Mouse (Mus musculus) liver, embryonic 12.5 days (tissue): ENCODE data around the gene Pla2g12b. TPM values are rescaled to one million over a fixed set of nuclear protein-coding genes. Genes with fewer than 3 reads are reported as not detected.
A peak's percentile ranks its signal among the peaks of the same experiment; 100 is the strongest.
"Not testable (repeated sequence)": the region's sequence is repeated elsewhere in the genome, so short reads cannot be mapped to it uniquely, and the experiment has no call there.

ENCODE experiments used
- ATAC-seq: fragments of 200-750 bp; cut with Nextera tagmentation; 2 replicates; pipeline ENCODE4 v1.8.0; 2017; ENCODE audit warnings: moderate number of reproducible peaks, mild to moderate bottlenecking, moderate library complexity
- H3K27ac ChIP-seq: fragments of 300-500 bp; sonication (generic); 2 replicates; pipeline ENCODE4 v1.5.1; 2016; ENCODE audit warnings: mild to moderate bottlenecking
- H3K27me3 ChIP-seq: fragments of 300-500 bp; sonication (generic); replicated peaks from 2 replicates; pipeline ENCODE4 v1.6.1; 2016; ENCODE audit warnings: mild to moderate bottlenecking, moderate library complexity
- H3K36me3 ChIP-seq: fragments of 300-500 bp; sonication (generic); 2 replicates; pipeline ENCODE4 v1.6.1; 2016; ENCODE audit warnings: mild to moderate bottlenecking, moderate library complexity
- H3K4me1 ChIP-seq: fragments of 300-500 bp; sonication (generic); 2 replicates; pipeline ENCODE4 v1.6.1; 2016
- H3K4me2 ChIP-seq: fragments of 300-500 bp; sonication (generic); 2 replicates; pipeline ENCODE4 v1.6.1; 2016; ENCODE audit warnings: mild to moderate bottlenecking, moderate library complexity
- H3K4me3 ChIP-seq: fragments of 300-500 bp; sonication (generic); 2 replicates; pipeline ENCODE4 v1.5.1; 2016; ENCODE audit warnings: mild to moderate bottlenecking, moderate library complexity
- H3K9ac ChIP-seq: fragments of 300-500 bp; sonication (generic); 2 replicates; pipeline ENCODE4 v1.6.1; 2016; ENCODE audit warnings: mild to moderate bottlenecking, moderate library complexity
- H3K9me3 ChIP-seq: fragments of 300-500 bp; sonication (generic); replicated peaks from 2 replicates; pipeline ENCODE4 v1.6.1; 2016; ENCODE audit warnings: mild to moderate bottlenecking, moderate library complexity
- WGBS: fragments of 180-500 bp; shearing (Covaris S2); methylation state at CpG from one replicate; pipeline ENCODE4 v1.1.7; 2016; ENCODE audit not compliant: insufficient replicate concordance; 5-methylcytosine and 5-hydroxymethylcytosine counted together
- polyA plus RNA-seq: library from polyadenylated mRNA; unstranded; fragments of >200 nt; fragmentation: Nextera tagmentation; extraction: Ambion mirVana; gene quantifications from 2 replicates; pipeline ENCODE4 v1.2.1, GENCODE M21; 2016

Pla2g12b gene
- polyA plus RNA-seq, 1 experiment from 2014 or later, result 41.3 TPM

DNA sequence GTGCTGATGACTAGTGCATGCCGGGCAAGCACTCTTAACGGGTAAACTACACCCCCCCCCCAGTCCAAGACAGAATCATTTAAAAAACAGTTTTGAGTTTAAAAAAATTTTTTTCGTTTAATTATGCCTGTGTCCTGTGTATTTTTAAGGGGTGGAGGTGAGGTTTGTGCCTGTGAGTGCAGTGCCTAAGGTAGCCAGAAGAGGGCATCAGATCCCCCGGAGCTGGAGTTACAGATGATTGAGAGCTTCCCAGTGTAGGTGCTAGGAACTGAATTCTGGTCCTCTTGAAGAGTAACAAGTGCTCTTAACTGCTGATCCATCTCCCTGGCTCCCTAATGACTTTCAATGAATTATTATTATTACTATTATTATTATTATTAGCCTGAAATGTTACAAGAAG lies 24.7 kb upstream of the Pla2g12b start:
- H3K36me3 ChIP-seq, result peaks cover 17% of the 10 kb centered on the region
- H3K9ac ChIP-seq, result no peak overlapping the region
- ATAC-seq, result no peak
- H3K4me3 ChIP-seq, result no peak overlapping the region
- H3K27me3 ChIP-seq, result no peaks in the 10 kb centered on the region
- peaks cover 18% of the 10 kb centered on the region for H3K4me1 ChIP-seq
- no peaks in the 10 kb centered on the region for H3K9me3 ChIP-seq
- WGBS, result 81% methylated on average over 4 of the region's 4 CpGs
- H3K27ac ChIP-seq, result no peak overlapping the region
- no peak overlapping the region for H3K4me2 ChIP-seq

GRCm38 (mm10) chr10:59379927-59380326 lies 23.5 kb upstream of the Pla2g12b start:
- H3K27me3 ChIP-seq, result no peaks in the 10 kb centered on the region
- WGBS, result 18% methylated on average over 3 of the region's 3 CpGs
- H3K9me3 ChIP-seq, result no peaks in the 10 kb centered on the region
- H3K4me3 ChIP-seq, result no peak overlapping the region
- peaks cover 6% of the 10 kb centered on the region; the same call in 1 of the 2 replicates for H3K36me3 ChIP-seq
- peak overlapping the region; percentile 38 for H3K4me2 ChIP-seq
- H3K9ac ChIP-seq, result peak overlapping the region; percentile 43
- peak; percentile 32 for ATAC-seq
- peaks cover 18% of the 10 kb centered on the region for H3K4me1 ChIP-seq
- peak overlapping the region; percentile 74 for H3K27ac ChIP-seq

DNA sequence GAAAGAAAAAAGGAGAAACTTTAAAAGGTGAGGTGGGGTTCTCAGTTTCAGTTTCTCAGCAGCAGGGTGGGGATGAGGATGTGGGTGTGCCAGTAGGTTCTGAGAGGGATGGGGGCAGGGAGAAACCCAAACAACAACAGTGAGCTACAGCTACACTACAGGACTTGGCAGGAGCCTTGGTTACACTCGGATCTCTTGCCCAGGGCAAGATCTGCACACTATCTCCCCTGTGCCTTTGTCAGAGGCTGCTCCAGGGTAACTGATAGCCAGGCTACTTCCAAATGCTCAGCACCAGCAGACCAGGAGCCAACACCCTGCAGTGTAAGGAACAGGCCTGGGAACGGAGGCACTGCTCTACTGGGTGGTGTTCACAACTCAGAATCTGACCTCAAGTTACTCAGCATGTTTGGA lies 23.0 kb upstream of the Pla2g12b start:
- H3K36me3 ChIP-seq, result 0 out of 2 replicates have a peak, but pooled peaks cover 5% of the 10 kb centered on the region
- H3K27me3 ChIP-seq, result no peaks in the 10 kb centered on the region
- 36% methylated on average over 2 of the region's 2 CpGs for WGBS
- peak overlapping the region; percentile 38 for H3K4me2 ChIP-seq
- H3K4me1 ChIP-seq, result peaks cover 18% of the 10 kb centered on the region
- ATAC-seq, result peak; percentile 73
- no peak overlapping the region for H3K4me3 ChIP-seq
- peak overlapping the region; percentile 74 for H3K27ac ChIP-seq
- H3K9me3 ChIP-seq, result no peaks in the 10 kb centered on the region
- H3K9ac ChIP-seq, result peak overlapping the region; percentile 43

DNA sequence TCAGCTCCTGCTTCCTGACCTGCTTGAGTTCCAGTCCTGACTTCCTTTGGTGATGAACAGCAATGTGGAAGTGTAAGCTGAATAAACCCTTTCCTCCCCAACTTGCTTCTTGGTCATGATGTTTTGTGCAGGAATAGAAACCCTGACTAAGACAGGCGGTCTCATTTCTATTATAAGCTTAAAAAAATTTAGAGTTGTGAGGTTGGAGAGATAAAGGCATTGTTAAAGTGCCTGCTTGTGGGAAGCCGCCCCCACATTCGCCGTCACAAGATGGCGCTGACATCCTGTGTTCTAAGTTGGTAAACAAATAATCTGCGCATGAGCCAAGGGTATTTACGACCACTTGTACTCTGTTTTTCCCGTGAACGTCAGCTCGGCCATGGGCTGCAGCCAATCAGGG lies 21.9 kb upstream of the Pla2g12b start:
- H3K36me3 ChIP-seq, H3K9me3 ChIP-seq, H3K4me3 ChIP-seq, ATAC-seq, H3K4me2 ChIP-seq, H3K27me3 ChIP-seq, H3K27ac ChIP-seq, H3K9ac ChIP-seq: not testable (repeated sequence)
- H3K4me1 ChIP-seq, result peaks cover 18% of the 10 kb centered on the region
- 71% methylated on average over 7 of the region's 10 CpGs for WGBS

- no peak for ATAC-seq
Measured at GRCm38 (mm10) chr10:59386951-59387350, 16.5 kb upstream of the Pla2g12b start.

DNA sequence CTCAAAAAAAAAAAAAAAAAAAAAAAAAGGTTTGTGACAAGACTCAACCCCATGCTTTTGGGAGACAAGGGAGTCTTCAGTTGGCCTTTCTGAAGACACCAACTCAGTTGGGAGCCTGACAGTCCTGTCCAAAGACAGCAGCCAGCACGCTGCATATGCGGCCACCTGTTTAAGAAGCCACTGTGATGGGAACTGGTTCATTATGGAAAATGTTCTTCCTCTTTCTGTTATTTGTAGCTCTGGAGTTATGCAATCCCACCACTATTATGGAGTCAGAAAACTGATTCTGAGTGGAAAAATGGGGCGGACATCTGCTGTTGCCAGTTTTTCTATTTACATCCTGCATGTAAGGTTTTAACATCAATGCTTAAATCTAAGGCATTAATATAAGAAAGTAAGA lies 13.8 kb upstream of the Pla2g12b start:
- WGBS, result 80% methylated on average over 3 of the region's 3 CpGs
- H3K9me3 ChIP-seq, result peaks cover 4% of the 10 kb centered on the region; the same call in 1 of the 2 replicates
- H3K36me3 ChIP-seq, result peaks cover 3% of the 10 kb centered on the region; the same call in 1 of the 2 replicates
- no peak overlapping the region for H3K4me2 ChIP-seq
- no peak overlapping the region for H3K4me3 ChIP-seq
- ATAC-seq, result no peak
- H3K27me3 ChIP-seq, result no peaks in the 10 kb centered on the region
- no peak overlapping the region for H3K9ac ChIP-seq
- no peak overlapping the region for H3K27ac ChIP-seq
- peaks cover 4% of the 10 kb centered on the region; the same call in 1 of the 2 replicates for H3K4me1 ChIP-seq

More at GRCm38 (mm10) chr10:59386951-59387350, 16.5 kb upstream of the Pla2g12b start:
- Histone ChIP-seq H3K9me3 (peaks cover 4% of the 10 kb centered on the region; the same call in 1 of the 2 replicates), H3K9ac (no peak overlapping the region), H3K4me2 (no peak overlapping the region), H3K4me3 (no peak overlapping the region), H3K36me3 (peaks cover 3% of the 10 kb centered on the region; the same call in 1 of the 2 replicates), H3K27ac (no peak overlapping the region), H3K27me3 (no peaks in the 10 kb centered on the region), H3K4me1 (peaks cover 3% of the 10 kb centered on the region; the same call in 1 of the 2 replicates)
- WGBS, result 80% methylated on average over 8 of the region's 8 CpGs

- H3K36me3 ChIP-seq, result peaks cover 3% of the 10 kb centered on the region; the same call in 1 of the 2 replicates
- WGBS, result 4% methylated on average over 4 of the region's 4 CpGs
- peaks cover 4% of the 10 kb centered on the region; the same call in 1 of the 2 replicates for H3K9me3 ChIP-seq
- no peak overlapping the region for H3K9ac ChIP-seq
- H3K4me1 ChIP-seq, result peaks cover 4% of the 10 kb centered on the region; the same call in 1 of the 2 replicates
- H3K4me3 ChIP-seq, result no peak overlapping the region
- no peak for ATAC-seq
- no peaks in the 10 kb centered on the region for H3K27me3 ChIP-seq
- H3K4me2 ChIP-seq, result no peak overlapping the region
- no peak overlapping the region for H3K27ac ChIP-seq
Measured at GRCm38 (mm10) chr10:59391907-59392306, 11.6 kb upstream of the Pla2g12b start.

DNA sequence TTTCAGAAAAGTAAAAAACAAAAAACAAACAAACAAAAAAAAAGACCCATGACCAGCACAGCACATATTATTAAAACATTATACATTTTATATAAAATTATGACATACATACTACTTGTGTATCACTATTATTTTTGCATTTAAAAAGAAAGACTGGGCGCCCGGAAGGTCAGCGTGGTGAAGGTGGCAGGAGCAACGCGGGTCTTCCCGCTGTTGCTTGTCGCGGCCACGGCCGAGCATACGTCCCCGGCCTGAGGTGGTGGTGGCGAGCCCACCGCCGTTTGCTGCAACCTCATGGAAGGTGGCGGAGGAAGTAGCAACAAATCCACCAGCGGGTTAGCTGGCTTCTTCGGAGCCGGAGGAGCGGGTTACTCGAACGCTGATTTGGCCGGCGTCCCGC lies 8.0 kb upstream of the Pla2g12b start, which contains the start of gene Gm10273:
Gene Gm10273, plus strand, starts transcription at position 172 of the 400 bp plus-strand sequence.
- H3K9me3 ChIP-seq, ATAC-seq, H3K4me1 ChIP-seq, H3K4me3 ChIP-seq, H3K27ac ChIP-seq, H3K36me3 ChIP-seq, H3K9ac ChIP-seq, H3K4me2 ChIP-seq, H3K27me3 ChIP-seq: not testable (repeated sequence)
- 88% methylated on average over 13 of the region's 25 CpGs for WGBS

DNA sequence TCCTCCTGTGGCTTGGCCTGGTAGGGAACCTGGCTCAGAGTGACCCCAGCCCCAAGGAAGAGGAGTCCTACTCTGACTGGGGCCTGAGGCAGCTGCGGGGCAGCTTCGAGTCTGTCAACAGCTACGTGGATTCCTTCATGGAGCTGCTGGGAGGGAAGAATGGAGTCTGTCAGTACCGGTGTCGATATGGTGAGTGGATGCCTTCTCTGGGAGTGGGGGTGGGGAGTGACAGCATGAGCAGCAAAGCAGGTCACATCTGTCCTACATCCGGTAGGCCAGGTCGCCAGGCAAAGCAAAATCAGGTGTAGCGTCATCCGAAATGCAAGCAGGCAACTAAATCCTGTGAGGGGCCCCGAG lies 311 bp downstream of the Pla2g12b start:
- peak overlapping the region; percentile 45 for H3K4me2 ChIP-seq
- peak; percentile 51 for ATAC-seq
- no peaks in the 10 kb centered on the region for H3K9me3 ChIP-seq
- peak overlapping the region; percentile 71 for H3K27ac ChIP-seq
- H3K36me3 ChIP-seq, result no peaks in the 10 kb centered on the region
- WGBS, result 58% methylated on average over 10 of the region's 10 CpGs
- H3K27me3 ChIP-seq, result no peaks in the 10 kb centered on the region
- H3K4me1 ChIP-seq, result no peaks in the 10 kb centered on the region
- H3K9ac ChIP-seq, result peak overlapping the region; percentile 39; the same call in 1 of the 2 replicates
- peak overlapping the region; percentile 37 for H3K4me3 ChIP-seq

DNA sequence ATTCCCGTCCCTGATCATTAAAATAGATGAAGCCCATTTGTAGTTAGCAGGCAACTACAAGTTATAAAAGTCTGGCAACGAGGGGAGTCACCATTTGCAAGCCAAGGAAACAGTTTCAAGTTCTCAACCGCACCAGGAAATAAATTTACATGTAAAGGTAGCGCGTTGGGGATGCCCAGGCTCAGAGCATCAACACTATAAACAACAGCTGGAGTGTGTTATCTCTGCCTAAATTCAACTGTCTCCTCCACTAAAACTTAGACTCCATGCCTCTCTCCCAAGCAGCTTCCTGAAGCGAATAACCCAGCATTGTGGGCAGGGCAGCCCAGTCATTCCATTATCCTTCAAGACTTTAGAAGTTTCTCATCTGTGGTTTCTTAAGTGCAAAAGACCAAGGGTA lies 5.0 kb downstream of the Pla2g12b start:
- H3K27me3 ChIP-seq, result no peaks in the 10 kb centered on the region
- no peaks in the 10 kb centered on the region for H3K9me3 ChIP-seq
- H3K9ac ChIP-seq, result no peak overlapping the region
- no peak overlapping the region for H3K4me3 ChIP-seq
- H3K4me2 ChIP-seq, result no peak overlapping the region
- no peak overlapping the region for H3K27ac ChIP-seq
- WGBS, result 54% methylated on average over 6 of the region's 6 CpGs
- ATAC-seq, result no peak
- H3K4me1 ChIP-seq, result no peaks in the 10 kb centered on the region
- no peaks in the 10 kb centered on the region for H3K36me3 ChIP-seq

DNA sequence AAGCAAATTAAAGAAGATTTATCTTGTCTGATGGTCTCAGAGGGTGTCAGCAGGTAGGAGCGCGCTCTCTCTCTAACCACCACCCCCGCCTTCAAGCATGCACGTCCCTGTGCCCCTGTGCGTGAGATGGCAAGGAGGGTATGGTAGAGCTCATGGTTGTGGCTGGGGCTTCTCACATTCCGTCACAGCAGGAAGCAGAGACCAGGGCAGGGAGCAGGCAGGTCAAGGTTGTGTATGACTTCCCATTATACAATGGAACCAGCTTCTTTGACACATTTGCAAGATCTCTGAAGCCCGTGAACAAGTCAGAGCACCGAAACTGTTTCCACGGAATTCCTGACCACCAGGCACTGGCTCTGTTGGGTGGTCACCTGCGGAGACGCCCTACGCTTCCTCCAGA lies 6.8 kb downstream of the Pla2g12b start:
- no peaks in the 10 kb centered on the region for H3K9me3 ChIP-seq
- no peak overlapping the region for H3K9ac ChIP-seq
- ATAC-seq, result no peak
- no peak overlapping the region for H3K27ac ChIP-seq
- no peaks in the 10 kb centered on the region for H3K4me1 ChIP-seq
- no peak overlapping the region for H3K4me3 ChIP-seq
- H3K27me3 ChIP-seq, result no peaks in the 10 kb centered on the region
- no peaks in the 10 kb centered on the region for H3K36me3 ChIP-seq
- no peak overlapping the region for H3K4me2 ChIP-seq
- WGBS, result 67% methylated on average over 12 of the region's 12 CpGs

GRCm38 (mm10) chr10:59413711-59414110 lies 10.3 kb downstream of the Pla2g12b start:
- no peak overlapping the region for H3K9ac ChIP-seq

GRCm38 (mm10) chr10:59416623-59417022 lies 13.2 kb downstream of the Pla2g12b start:
- Histone ChIP-seq H3K4me3 (no peak overlapping the region), H3K4me1 (no peaks in the 10 kb centered on the region), H3K4me2 (no peak overlapping the region), H3K9ac (no peak overlapping the region), H3K9me3 (no peaks in the 10 kb centered on the region), H3K27ac (no peak overlapping the region), H3K27me3 (no peaks in the 10 kb centered on the region), H3K36me3 (no peaks in the 10 kb centered on the region; the same call in 1 of the 2 replicates)
- ATAC-seq, result no peak
- whole genome bisulfite sequencing, result 66% methylated on average over 3 of the region's 3 CpGs

More at GRCm38 (mm10) chr10:59413711-59414110, 10.3 kb downstream of the Pla2g12b start:
- Histone ChIP-seq H3K4me3 (no peak overlapping the region), H3K27ac (no peak overlapping the region), H3K9me3 (no peaks in the 10 kb centered on the region), H3K36me3 (no peaks in the 10 kb centered on the region), H3K4me1 (no peaks in the 10 kb centered on the region), H3K27me3 (no peaks in the 10 kb centered on the region), H3K4me2 (no peak overlapping the region)
- WGBS, result 77% methylated on average over 4 of the region's 4 CpGs
- no peak for ATAC-seq
